Mouse (Mus musculus) cerebellum, adult 18-20 months (tissue): ENCODE results near the gene Prkab2.

Experiments
- DNase-seq, 2 experiments: peaks; one replicate each; pipeline ENCODE4 v3.0.0; 2021

The Prkab2 gene

GRCm38 (mm10) chr3:97657655-97658411, at the start of gene Prkab2:
Gene Prkab2 (plus strand): TSS chr3:97658193.
- DNase-seq: peak; percentile 98 to 99

- peak; percentile 36 to 37 for DNase-seq
Observed at GRCm38 (mm10) chr3:97609201-97609844, 48.7 kb upstream of the Prkab2 start.

GRCm38 (mm10) chr3:97609845-97610410, 48.1 kb upstream of the Prkab2 start, which contains the start of gene Chd1l:
Gene Chd1l (minus strand): TSS chr3:97610203.
- DNase-seq: peak; percentile 88 to 97

- no peak for DNase-seq
Observed at GRCm38 (mm10) chr3:97611021-97611420, 47.0 kb upstream of the Prkab2 start.

GRCm38 (mm10) chr3:97615154-97615553, 42.8 kb upstream of the Prkab2 start:
- DNase-seq: no peak

- no peak for DNase-seq
Observed at GRCm38 (mm10) chr3:97615933-97616332, 42.1 kb upstream of the Prkab2 start.

GRCm38 (mm10) chr3:97617091-97617825, 40.7 kb upstream of the Prkab2 start:
- no peak for DNase-seq

GRCm38 (mm10) chr3:97617899-97618298, 40.1 kb upstream of the Prkab2 start:
- DNase-seq: no peak

GRCm38 (mm10) chr3:97620657-97621056, 37.3 kb upstream of the Prkab2 start:
- no peak for DNase-seq

GRCm38 (mm10) chr3:97624611-97625010, 33.4 kb upstream of the Prkab2 start:
- no peak for DNase-seq

- no peak for DNase-seq
Observed at GRCm38 (mm10) chr3:97627893-97628292, 30.1 kb upstream of the Prkab2 start.

- no peak for DNase-seq
Observed at GRCm38 (mm10) chr3:97628391-97629001, 29.5 kb upstream of the Prkab2 start, which contains the start of gene Fmo5. Gene Fmo5 (plus strand): TSS chr3:97628804.

GRCm38 (mm10) chr3:97629941-97630340, 28.1 kb upstream of the Prkab2 start:
- no peak for DNase-seq

GRCm38 (mm10) chr3:97630746-97631145, 27.2 kb upstream of the Prkab2 start:
- DNase-seq: no peak

- DNase-seq: no peak
Observed at GRCm38 (mm10) chr3:97631258-97631860, 26.6 kb upstream of the Prkab2 start.

- DNase-seq: no peak
Observed at GRCm38 (mm10) chr3:97633456-97633855, 24.5 kb upstream of the Prkab2 start.

GRCm38 (mm10) chr3:97634288-97634761, 23.7 kb upstream of the Prkab2 start:
- DNase-seq: no peak

GRCm38 (mm10) chr3:97641396-97641795, 16.6 kb upstream of the Prkab2 start:
- DNase-seq: no peak

- no peak for DNase-seq
Observed at GRCm38 (mm10) chr3:97642001-97642400, 16.0 kb upstream of the Prkab2 start.

- no peak for DNase-seq
Observed at GRCm38 (mm10) chr3:97648518-97648917, 9.5 kb upstream of the Prkab2 start.

GRCm38 (mm10) chr3:97649022-97649421, 9.0 kb upstream of the Prkab2 start:
- DNase-seq: no peak

- no peak for DNase-seq
Observed at GRCm38 (mm10) chr3:97649469-97649868, 8.5 kb upstream of the Prkab2 start.
